Mouse (Mus musculus) spleen, postnatal 36 days (tissue): Measurements from ENCODE around the gene Prdm5.

ENCODE experiments used
- DNase-seq, 2 experiments: peaks; one replicate each; pipeline ENCODE4 v3.0.0; 2022; ENCODE audit warnings: low spot score in 2 of 2, mixed read lengths in 1 of 2

Gene Prdm5

GRCm38 (mm10) chr6:65778861-65779688, at the start of gene Prdm5:
Gene Prdm5 (plus strand): TSS chr6:65778988.
- DNase-seq, result no peak

- DNase-seq, result no peak
Observed at GRCm38 (mm10) chr6:65739442-65739841, 39.3 kb upstream of the Prdm5 start.

- no peak for DNase-seq
Observed at GRCm38 (mm10) chr6:65743144-65743870, 35.5 kb upstream of the Prdm5 start.

- no peak for DNase-seq
Observed at GRCm38 (mm10) chr6:65743871-65744202, 35.0 kb upstream of the Prdm5 start.

- DNase-seq, result no peak
Observed at GRCm38 (mm10) chr6:65758214-65758613, 20.6 kb upstream of the Prdm5 start.

GRCm38 (mm10) chr6:65759174-65759573, 19.6 kb upstream of the Prdm5 start:
- no peak for DNase-seq

- no peak for DNase-seq
Observed at GRCm38 (mm10) chr6:65760073-65760472, 18.7 kb upstream of the Prdm5 start.

GRCm38 (mm10) chr6:65764459-65764858, 14.3 kb upstream of the Prdm5 start:
- no peak for DNase-seq

- peak; percentile 9 to 21 for DNase-seq
Observed at GRCm38 (mm10) chr6:65765057-65765456, 13.7 kb upstream of the Prdm5 start.

GRCm38 (mm10) chr6:65765752-65766397, 12.9 kb upstream of the Prdm5 start:
- DNase-seq, result no peak

GRCm38 (mm10) chr6:65767911-65768310, 10.9 kb upstream of the Prdm5 start:
- no peak for DNase-seq

- DNase-seq, result no peak
Observed at GRCm38 (mm10) chr6:65773566-65773965, 5.2 kb upstream of the Prdm5 start.

GRCm38 (mm10) chr6:65779689-65780233, 973 bp downstream of the Prdm5 start:
- DNase-seq, result no peak

GRCm38 (mm10) chr6:65781441-65781840, 2.7 kb downstream of the Prdm5 start:
- no peak for DNase-seq

GRCm38 (mm10) chr6:65783670-65784069, 4.9 kb downstream of the Prdm5 start:
- no peak for DNase-seq

- no peak for DNase-seq
Observed at GRCm38 (mm10) chr6:65792923-65793322, 14.1 kb downstream of the Prdm5 start.

- DNase-seq, result no peak
Observed at GRCm38 (mm10) chr6:65796552-65796951, 17.8 kb downstream of the Prdm5 start.

GRCm38 (mm10) chr6:65797276-65797675, 18.5 kb downstream of the Prdm5 start:
- DNase-seq, result no peak

GRCm38 (mm10) chr6:65798390-65798789, 19.6 kb downstream of the Prdm5 start:
- no peak for DNase-seq

- no peak for DNase-seq
Observed at GRCm38 (mm10) chr6:65811685-65812084, 32.9 kb downstream of the Prdm5 start.

GRCm38 (mm10) chr6:65818039-65818747, 39.4 kb downstream of the Prdm5 start:
- DNase-seq, result no peak

- no peak for DNase-seq
Observed at GRCm38 (mm10) chr6:65828656-65829055, 49.9 kb downstream of the Prdm5 start.
